Mouse (Mus musculus): Measurements from ENCODE around the gene Itih3.

DNA sequence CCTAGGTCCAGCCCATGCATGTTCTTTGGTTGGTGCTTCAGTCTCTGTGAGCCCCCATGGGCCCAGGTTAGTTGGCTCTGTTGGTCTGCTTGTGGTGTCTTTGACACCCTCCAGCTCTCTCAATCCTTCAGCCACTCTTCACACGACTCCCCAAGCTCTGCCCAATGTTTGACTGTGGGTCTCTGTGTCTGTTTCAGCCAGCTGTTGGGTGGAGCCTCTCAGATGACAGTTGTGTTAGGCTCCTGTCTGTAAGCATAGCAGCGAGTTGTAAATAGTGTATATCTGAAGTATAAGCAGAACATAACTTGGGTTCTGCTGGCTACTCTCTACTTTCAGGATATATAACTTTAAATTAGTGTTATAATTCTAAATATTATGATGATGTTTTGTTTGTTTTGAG lies 35.0 kb upstream of the Itih3 start:
- no peak for TF ChIP-seq EP300 (IDR thresholded peaks at IDR 0.05; ENCODE audit: low read depth)
- TF ChIP-seq CTCF (IDR thresholded peaks at IDR 0.05; ENCODE audit: low read depth): no peak
